Mouse (Mus musculus) embryo, embryonic 10 days (tissue): Measurements from ENCODE around the gene Prnp.

Experiments
- DNase-seq: peaks from one replicate; pipeline ENCODE4 v3.0.0-alpha.2; 2015; ENCODE audit warnings: low spot score

The Prnp gene

DNA sequence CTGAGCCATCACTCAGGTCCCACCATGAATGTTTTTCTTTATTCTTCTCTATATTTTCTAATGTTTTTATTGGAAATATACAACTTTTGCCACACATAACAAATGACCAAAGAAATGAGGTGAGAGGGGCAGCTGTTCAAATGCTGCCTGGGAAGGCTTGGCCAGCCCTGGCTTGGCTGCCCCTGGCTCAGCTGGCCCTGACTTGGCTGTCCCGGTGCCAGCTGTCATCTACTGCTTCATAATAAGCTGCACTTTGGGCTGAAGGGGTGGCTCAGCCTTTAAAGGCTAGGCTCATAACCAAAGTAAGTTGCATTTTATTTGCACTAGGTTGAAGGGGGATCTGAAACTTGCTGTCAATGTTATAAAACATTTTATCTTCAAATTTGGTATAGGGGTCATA is 2.9 kb upstream of the Prnp start:
- DNase-seq = no peak

DNA sequence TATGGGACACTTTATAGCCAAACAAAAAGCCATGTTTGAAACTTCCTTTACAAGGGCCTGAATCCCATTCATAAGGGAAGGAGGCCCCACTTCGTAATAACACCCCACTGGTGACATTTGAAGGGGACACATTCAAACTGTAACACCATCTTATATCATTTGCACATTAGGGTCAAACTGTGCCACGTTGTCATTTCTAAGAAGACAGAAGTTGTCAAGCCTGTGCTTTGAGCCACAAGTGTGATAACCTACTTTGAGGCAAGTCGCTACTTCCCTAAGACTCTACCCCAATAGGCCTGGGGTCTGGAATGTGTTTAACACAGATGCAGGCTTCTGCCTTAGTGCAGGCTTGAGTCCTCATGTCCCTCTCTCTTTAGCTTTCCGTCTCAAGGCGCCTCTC is 2.4 kb upstream of the Prnp start:
- DNase-seq = no peak

DNA sequence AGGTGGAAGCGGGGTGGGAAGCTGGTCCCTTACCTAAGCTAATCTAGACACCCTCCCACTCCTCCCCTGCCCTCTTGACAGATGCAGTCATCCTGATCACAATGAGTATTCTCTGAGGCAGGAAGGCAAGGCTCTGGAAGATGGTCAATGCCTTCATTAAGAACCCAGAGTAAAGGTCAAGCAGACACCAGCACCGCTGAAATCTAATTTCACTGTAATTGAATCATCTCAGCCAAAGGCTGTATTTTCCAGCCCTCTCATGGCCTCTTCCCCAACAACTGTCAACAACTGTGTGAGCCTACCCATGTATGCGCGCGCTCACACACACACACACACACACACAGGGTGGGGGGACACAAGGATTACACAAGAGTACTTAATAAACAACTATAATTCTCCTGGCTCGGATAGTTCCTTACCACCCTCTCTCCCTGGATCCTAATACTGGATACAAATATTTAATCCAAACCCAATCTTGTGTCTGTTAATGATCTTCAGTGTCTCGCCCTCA is 1.3 kb upstream of the Prnp start:
- DNase-seq = no peak

DNA sequence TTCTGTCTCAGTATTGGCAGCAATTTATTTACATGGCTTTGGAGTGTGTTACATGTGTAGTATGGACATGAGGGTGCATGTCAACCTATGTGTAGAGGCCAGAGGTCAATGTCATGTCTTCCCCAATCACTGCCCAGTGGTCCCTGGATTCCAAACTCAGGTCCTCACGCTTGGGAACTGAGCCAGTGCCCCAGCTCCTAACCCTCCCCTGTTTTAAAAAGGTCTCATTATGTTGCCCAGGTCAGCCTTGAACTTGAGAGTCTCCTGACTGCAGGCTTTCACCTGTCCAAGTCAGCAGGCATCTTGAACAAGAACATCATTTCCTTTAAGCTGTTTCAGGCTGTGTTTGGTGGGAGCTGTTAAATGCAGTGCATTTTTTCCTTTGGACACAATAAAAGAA is 822 bp upstream of the Prnp start:
- no peak for DNase-seq

DNA sequence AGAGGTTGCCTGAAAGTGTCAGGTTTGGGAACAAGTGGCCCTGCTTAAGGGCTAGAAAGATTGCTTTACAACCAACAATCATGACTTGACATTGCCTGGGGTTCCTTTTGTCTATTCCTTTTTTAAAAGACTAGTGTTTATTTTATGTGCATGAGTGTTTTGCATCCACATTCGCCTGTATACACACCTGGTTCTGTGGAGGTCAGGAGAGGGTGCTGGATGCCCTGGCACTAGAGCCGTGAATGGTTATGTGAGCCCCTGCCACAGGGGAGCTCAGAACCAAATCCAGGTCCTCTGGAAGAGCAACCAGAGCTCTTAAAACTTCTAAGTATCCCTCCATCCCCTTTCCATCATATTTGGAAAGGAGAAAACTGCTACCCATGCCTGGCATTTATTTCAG is 1.1 kb downstream of the Prnp start:
- no peak for DNase-seq

DNA sequence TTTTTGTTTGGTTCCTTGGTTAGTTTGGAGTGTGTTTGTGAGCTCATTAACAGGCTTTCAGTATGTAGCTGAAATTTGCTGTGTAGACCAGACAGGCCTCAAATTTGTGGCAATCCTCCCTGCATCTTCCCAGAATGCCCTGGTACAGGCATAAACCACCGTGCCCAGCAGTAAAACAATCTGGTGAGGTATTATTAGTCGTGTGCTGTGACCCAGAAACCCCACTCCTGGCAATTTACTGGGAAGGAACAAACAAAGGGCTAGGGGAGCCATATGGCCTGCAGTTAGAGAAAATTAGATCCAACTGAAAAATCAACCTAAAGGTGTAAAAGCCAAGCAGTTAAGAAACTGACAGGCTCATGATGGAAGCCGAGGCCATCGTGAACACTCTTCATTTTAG is 1.6 kb downstream of the Prnp start:
- DNase-seq = no peak

DNA sequence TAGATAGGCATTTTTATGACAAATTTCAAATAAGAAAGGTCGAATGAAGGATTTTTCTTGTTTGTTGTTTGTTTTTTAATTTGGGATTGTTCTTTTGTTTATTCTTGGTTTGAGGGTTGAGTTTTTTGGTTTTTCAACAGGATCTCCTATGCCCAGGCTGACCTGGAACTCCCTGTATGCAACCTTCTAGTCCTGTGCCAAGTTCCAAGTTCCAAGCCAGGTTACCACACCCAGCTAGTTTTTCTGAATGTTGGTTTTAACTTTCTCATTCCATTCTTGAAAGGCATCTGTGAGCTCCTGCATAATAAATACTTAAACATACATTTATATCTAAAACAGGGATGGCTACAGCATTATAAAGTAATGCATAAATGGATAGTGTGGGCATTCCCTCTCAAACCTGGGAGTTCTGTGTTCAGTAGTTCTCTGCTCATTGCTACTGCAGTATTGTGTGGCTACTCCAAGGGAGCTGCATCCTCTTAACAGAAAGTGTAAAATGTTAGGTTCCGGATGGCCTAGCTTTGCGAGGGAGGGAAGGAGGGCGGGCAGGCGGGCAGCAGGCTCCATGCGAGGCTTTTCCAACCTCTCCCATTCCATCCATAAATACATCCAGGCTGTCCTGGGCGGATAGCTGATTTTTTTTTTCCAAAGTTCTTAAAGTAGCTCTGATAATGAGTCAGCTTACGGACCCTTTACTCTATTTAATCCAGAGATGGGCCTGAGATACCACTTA is 3.0 kb downstream of the Prnp start:
- no peak for DNase-seq

DNA sequence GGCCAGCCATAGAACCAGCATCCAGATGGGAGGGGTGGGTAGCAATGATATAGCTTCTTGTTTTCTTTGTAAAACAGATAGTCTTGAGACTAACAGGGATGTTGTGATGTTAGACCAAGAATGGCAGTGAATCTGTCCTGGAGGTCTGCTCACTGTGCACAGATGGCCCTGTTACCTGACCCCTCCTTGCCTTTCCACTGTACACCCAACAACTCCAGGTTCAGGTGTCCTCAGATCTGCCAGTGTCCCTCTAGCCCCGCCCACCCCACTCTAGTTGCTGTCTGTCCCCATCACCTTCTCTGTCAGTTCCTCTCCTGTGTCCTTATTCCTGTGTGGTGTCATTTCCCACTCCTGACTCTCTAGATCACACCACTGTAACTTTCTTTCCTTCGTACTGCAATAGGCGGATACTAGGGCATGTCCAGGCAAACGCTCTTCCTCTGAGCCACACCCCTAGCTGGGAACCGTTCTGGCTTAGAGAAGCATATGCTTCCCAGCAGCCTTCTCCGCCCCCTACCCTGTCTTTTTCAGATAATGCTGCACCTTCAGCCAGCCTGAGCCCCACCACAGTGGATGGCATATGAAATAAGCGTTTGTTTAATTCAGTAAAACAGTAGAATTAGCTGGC is 22.7 kb downstream of the Prnp start:
- DNase-seq = no peak

DNA sequence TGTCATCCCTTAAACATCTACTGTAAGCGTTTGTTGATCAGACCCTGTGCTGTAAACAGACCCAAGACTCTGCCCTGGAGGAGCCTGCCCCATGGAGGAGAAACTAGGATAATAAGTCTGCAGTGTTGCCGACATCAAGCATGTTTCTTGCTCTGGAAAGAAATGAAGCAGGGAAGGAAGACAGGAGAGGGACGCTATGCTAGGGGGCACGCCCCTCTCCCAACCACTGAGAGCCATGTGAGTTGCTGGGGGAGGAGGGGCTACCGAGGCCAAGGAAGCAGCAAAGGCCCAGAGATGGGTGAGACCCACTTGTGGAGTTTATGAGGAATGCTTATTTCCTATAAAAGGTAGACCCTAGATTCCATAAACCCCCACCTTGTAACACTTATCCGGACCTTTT is 23.3 kb downstream of the Prnp start:
- DNase-seq = no peak

DNA sequence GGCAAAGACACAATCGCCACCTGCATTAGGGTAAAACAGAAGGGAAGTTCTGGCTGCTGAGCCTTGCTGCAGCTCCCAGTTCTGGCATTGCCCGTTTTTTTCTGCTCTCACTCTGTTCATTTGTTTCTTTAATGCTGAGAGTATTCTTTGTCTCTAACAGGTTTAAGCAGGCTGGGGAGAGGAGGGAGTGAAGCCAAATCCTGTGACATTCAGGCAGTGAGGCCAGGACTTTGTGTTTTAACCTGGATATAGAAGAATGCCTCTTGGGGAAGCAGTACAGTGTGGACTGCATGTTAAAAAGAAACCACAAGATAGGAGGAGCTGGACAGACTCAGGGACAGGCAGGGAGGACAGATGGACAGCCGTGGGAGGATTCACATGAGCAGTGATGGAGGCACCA is 23.9 kb downstream of the Prnp start:
- DNase-seq = no peak

DNA sequence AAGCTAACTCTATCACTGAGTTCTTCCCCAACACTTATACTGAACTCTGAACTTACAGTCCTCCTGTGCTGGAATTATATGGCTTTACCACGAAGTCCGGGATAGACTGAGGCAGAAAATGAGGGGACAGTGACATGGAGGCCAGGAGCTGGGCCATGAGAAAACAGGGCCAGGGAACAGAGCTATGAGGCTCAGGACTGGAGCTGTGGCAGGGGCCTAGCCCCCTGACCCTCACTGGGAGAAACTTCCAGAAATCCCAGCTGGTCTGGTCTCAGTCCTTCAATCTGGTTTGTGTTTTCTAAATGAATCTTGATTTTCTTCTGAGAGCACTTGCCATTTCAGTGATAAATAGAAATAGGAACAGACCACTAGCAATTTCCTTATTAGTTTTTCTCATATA is 24.5 kb downstream of the Prnp start:
- DNase-seq = no peak

DNA sequence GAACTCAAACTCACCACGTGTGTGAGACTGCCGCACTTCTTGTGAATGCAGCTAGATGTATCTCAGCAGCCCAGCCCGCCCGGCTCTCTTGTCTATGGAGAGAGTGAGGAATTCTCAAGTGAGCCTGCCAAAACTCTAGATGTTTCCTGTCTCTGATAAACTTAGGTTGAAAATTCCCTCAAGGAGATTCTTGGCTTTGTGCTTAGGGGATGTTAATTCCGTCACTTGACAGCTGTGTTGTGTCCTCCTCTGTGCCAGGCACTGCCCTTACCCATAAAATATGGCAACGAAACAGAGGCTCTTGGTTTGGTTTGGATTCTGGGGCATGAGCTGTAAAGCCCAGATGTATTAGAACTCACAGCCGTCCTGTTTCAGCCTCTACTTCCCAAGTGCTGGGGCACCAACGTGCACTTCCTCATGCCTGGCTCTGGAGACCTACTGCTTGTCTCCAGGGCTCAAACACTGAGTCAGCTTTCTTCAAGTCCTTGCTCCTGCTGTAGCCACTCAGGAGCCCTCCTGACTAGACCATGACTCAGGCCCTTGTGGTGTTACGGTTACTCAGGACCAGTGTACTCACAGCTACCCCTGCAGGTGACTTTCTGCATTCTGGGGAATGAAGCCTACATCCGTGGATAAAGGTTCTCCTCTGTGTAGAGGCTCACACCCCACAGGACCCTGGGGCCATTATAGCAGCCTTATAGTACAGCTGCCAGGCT is 25.8 kb downstream of the Prnp start:
- DNase-seq = no peak

DNA sequence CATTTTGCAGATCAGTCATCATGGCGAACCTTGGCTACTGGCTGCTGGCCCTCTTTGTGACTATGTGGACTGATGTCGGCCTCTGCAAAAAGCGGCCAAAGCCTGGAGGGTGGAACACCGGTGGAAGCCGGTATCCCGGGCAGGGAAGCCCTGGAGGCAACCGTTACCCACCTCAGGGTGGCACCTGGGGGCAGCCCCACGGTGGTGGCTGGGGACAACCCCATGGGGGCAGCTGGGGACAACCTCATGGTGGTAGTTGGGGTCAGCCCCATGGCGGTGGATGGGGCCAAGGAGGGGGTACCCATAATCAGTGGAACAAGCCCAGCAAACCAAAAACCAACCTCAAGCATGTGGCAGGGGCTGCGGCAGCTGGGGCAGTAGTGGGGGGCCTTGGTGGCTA is 26.7 kb downstream of the Prnp start:
- no peak for DNase-seq

DNA sequence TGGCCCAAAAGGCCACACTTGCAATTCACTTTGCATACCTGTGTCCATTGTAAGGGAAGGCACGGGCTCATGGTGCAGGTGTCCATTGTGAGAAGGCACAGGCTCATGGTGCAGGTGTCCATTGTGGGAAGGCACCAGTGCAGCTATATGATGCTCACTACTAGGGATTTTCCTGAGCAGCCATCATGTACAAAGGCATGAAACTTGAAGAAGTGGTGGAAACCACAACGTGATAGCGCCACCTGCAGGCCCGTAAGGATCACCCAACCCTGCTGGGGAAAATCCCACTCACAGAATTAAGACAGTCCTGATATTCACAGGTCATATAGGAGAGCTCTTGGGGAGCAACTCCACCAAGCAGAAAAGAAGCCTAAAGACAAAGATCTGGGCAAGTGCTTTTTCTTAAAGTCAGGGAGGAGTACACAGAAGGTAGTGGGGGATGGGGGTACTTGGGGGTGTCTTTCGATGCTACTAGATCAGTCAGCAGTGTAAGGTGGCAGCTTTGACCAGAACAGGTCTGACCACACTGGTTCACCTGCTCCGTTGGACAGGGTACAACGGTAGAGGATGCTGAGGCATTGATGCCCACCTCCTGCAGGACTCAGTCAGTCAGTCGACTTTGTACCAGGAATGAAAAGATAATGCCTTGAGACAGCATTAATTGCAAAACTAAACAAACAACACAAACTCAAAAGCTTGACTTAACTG is 29.8 kb downstream of the Prnp start:
- peak; percentile 77 for DNase-seq

DNA sequence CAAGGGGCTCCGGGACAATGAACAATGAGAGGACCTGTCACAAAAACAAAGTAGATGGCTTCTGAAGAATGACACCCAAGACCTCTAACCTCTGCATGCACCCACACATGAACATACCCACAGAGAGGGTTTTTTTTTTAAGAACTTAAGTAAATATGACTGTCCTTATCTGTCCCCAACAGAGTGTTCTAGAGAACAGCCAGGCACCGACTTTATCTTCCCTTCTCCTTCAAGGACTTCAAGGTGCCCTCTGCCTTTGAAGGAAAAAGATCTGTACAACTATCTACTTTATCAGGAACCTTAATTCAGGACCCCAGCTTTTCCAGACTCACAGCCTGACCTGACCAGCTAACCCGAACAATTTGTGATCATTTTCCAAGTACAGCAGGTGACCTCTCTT is 30.8 kb downstream of the Prnp start:
- DNase-seq = no peak

DNA sequence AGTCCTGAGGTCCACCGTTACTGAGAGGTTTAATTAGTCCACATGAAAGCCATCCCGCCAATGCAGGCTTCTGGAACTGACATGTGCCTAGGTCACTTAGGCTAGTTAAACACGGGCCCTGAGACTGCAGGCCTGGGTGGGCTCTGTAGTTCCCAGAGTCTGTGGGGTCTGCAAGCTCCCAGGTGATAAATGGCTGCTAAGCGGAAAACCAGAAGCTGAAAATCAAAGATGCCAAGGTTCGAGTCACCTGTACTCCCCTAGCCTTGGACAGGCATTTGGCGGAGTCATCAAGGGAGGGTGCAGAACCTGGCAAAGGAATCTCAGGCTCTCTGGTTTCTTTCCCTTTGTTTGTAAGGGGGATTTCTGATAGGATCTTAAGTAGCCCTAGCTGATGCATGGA is 31.8 kb downstream of the Prnp start:
- no peak for DNase-seq

DNA sequence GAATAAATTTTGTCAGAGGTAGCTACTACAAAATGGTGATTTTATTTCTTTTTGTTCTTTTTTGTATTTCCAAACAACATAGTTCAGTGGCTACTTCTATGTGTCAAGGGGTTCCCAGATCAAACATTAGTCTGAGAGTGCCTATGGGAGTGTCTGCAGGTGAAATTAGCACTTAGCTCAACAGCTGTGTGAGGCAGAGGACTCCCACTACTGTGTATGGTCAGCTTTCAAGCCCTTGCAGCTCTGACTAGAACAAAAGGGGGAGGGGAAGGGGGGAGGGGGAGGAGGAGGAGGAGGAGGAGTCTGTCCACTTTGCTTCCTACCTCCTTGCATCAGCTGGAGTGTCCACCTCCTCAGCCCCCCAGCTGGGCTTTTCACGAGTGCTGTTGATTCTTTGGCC is 34.6 kb downstream of the Prnp start:
- no peak for DNase-seq

DNA sequence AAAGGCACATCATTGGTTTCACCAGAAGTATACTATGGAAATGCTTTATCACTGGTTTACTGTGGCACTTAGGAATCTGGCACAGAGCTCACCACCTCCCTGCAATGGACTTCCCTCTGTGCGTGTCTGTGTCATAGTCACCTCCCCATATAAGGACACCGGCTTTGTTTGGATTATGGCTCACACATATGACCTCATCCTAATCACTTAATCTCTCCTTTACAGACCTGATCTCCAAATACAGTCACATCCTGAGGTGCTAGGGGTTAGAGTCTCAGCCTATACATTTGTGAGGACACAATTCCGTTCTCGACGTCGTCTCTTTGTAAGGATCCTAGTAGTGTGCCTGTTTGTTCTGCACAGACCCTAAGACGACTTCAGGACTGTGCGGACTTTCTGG is 35.5 kb downstream of the Prnp start:
- DNase-seq = no peak

DNA sequence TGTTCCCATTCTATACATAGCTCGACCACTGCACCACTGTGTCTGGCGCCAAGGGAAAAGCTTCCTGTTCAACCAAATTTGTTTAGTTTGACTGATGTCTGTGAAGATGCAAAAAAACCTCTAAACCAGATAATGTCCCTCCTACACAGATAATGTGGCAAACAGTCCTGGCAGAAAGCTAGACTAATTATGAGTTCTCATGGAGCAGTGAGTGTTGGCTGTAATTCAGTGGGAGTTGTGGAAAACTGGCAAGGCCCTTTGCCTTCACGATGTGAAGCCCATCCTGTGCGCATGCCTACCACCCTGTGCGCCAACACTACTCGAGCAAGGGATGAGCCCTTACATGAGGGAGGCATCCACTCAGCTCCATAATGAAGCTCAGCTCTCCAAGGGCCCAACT is 36.0 kb downstream of the Prnp start:
- DNase-seq = no peak

DNA sequence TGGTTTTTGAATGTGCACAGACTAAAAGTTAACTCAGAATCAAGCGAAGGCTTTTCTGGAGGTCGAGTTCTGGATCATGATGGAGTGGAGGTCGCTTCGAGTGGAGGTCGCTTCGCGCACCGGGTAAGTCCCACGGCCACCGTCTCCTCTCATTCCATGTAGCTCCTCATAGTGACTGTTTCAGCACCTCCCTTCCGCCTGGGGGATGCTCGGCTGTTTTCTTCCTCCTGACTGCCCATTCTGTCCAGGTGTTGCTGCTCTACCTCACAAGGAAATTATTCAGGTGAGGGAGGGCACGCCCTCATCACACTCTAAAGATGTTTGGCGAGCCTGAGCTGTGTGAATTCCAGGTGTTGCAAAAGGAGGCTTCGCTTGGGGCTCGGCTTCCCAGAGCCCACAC is 36.6 kb downstream of the Prnp start:
- no peak for DNase-seq

DNA sequence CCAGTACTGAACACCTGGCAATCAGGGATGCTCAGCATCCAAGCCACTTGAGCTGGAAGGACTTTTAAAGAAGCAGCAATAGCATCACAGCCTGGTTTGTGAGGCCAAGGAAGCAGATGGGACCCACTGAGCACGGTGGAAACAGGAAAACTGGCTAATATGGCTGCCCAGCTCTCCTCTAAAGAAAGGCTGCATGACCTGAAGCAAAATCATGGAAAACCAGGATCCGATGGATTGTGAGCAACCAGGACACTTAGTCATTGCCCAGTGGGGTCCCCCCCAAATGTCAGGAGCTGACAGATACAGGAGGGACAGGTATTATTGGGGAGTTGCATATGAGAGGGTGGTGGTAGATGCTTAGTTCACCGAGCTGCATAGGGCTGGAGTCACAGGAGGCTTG is 38.4 kb downstream of the Prnp start:
- DNase-seq = no peak

DNA sequence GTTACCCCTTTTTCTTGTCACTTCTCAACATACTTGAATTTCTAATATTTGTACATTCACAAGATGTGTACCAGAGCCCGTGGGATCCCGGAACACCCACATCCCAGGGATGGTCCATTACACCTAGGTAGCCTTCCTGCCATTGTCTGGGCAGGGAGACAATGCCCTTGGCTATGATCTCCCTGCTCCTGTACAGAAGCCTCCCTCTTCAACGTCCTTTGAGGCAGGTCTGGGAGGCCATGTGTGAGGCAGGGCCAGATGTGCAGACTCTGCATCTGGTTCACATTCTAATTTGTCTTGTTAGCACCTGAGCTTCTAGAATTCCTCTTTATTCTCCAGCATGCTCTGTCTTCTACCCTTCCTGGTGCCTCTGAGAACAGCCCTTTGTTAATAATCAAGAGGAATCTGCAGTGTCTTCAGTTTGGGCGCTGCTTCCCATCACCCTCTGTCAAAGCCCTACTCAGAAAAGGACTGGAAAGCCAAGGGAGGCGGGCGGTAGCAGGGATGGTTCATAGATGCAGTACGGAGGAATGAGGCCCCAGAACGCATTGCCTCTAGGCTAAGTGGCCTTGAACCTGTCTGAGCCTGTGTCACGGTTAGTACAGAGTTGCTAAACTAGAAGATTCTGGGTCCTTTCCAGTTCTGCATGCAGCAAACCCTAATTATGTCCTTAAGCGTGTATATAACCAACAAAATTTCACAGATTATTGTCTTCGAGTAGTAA is 39.4 kb downstream of the Prnp start:
- no peak for DNase-seq
